Mouse (Mus musculus) left cerebral cortex, postnatal 10 days (tissue): ENCODE data around the gene Myh9. TPM values are rescaled to one million over a fixed set of nuclear protein-coding genes. Genes with fewer than 3 reads are reported as not detected.

Experiments
- total RNA-seq, 2 experiments: library from RNA; stranded (reverse); gene quantifications; 2 replicates each; pipeline ENCODE4 v1.2.3; 2021

The Myh9 gene
- total RNA-seq, 2 experiments from 2014 or later = 58.2 to 58.8 TPM

Other genes starting within 250 kb of the Myh9 start
- not detected for gene Apol10b, start 246.1 kb downstream of the Myh9 start, total RNA-seq
- gene Gm36245, start 242.9 kb downstream of the Myh9 start, total RNA-seq = not detected
- not detected for gene Apol11b, start 198.9 kb downstream of the Myh9 start, total RNA-seq
- not detected for gene Apol7e, start 143.3 kb downstream of the Myh9 start, total RNA-seq
- gene Apol9b, start 113.1 kb downstream of the Myh9 start, total RNA-seq = under 1 TPM in 1 of 2 experiments, not detected in 1; 0.30 TPM
- 1 to 10 TPM in 1 of 2 experiments, under 1 TPM in 1; 0.97 to 1.2 TPM for gene Apol8, start 85.2 kb downstream of the Myh9 start, total RNA-seq
- 100 to 1,000 TPM; 108 to 115 TPM for gene Txn2, start 86.8 kb upstream of the Myh9 start, total RNA-seq
- gene Foxred2, start 114.5 kb upstream of the Myh9 start, total RNA-seq = 10 to 100 TPM; 13.8 to 14.8 TPM
- gene Eif3d, start 128.6 kb upstream of the Myh9 start, total RNA-seq = 100 to 1,000 TPM; 115 to 116 TPM